Mouse (Mus musculus) olfactory bulb, adult 2 months (tissue): Measurements from ENCODE around the gene Mon1b. TPM values are rescaled to one million over a fixed set of nuclear protein-coding genes. Genes with fewer than 3 reads are reported as not detected.

Experiments used
- H3K27ac ChIP-seq: fragments of 200-500 bp; 2 replicates; pipeline ENCODE4 v1.5.1; 2012; ENCODE audit warnings: low read depth, low read length; ENCODE audit not compliant: insufficient read depth
- H3K4me1 ChIP-seq: fragments of 200-500 bp; 2 replicates; pipeline ENCODE4 v1.6.1; 2012; ENCODE audit warnings: low read length; ENCODE audit not compliant: control insufficient read depth, insufficient read depth
- H3K4me3 ChIP-seq: fragments of 200-500 bp; 2 replicates; pipeline ENCODE4 v1.5.1; 2012; ENCODE audit warnings: mild to moderate bottlenecking, low read depth, low read length, moderate library complexity; ENCODE audit not compliant: insufficient read depth
- CTCF ChIP-seq: fragments of 200-500 bp; IDR thresholded peaks from 2 replicates; pipeline ENCODE4 v1.5.1; 2012; ENCODE audit warnings: low read depth, mild to moderate bottlenecking, low read length, moderate library complexity; ENCODE audit not compliant: insufficient read depth
- POLR2A ChIP-seq: fragments of 200-500 bp; IDR thresholded peaks from 2 replicates; pipeline ENCODE4 v1.6.1; 2012; ENCODE audit warnings: mild to moderate bottlenecking, low read depth, low read length, moderate library complexity; ENCODE audit not compliant: insufficient read depth
- WGBS: fragments of 180-500 bp; shearing (Covaris S2); methylation state at CpG from one replicate; pipeline ENCODE4 v1.1.7; 2018; 5-methylcytosine and 5-hydroxymethylcytosine counted together
- polyA plus RNA-seq: library from polyadenylated mRNA; stranded (reverse); fragments of >200 nt; gene quantifications from 2 replicates; pipeline ENCODE4 v1.2.4, GENCODE M21; 2012; ENCODE audit warnings: low replicate concordance; ENCODE audit not compliant: missing spikeins, insufficient read depth, insufficient read length

The Mon1b gene
- polyA plus RNA-seq, 1 experiment, result not detected

- Histone ChIP-seq H3K4me1 (0 out of 2 replicates have a peak, but pooled peaks cover 2% of the 10 kb centered on the region), H3K4me3 (no peak overlapping the region), H3K27ac (no peak overlapping the region)
- TF ChIP-seq POLR2A (no peak), CTCF (no peak)
- WGBS, result 50% methylated on average over 17 of the region's 17 CpGs
Measured at GRCm38 (mm10) chr8:113687889-113688542, 52.6 kb downstream of the Mon1b start.

GRCm38 (mm10) chr8:113688543-113688915, 53.1 kb downstream of the Mon1b start:
- Histone ChIP-seq H3K4me1 (0 out of 2 replicates have a peak, but pooled peaks cover 2% of the 10 kb centered on the region), H3K4me3 (no peak overlapping the region), H3K27ac (no peak overlapping the region)
- TF ChIP-seq CTCF, result no peak
- WGBS, result 86% methylated on average over 8 of the region's 8 CpGs

GRCm38 (mm10) chr8:113691622-113692343, 56.4 kb downstream of the Mon1b start:
- 50% methylated on average over 14 of the region's 14 CpGs for WGBS
- Histone ChIP-seq H3K27ac (no peak overlapping the region), H3K4me3 (no peak overlapping the region), H3K4me1 (0 out of 2 replicates have a peak, but pooled peaks cover 2% of the 10 kb centered on the region)
- TF ChIP-seq POLR2A (no peak), CTCF (no peak)

Other genes starting within 250 kb of the Mon1b start
- gene Syce1l, start 7.6 kb downstream of the Mon1b start, polyA plus RNA-seq, result not detected in 2 replicates
- gene Adamts18, start 213.2 kb downstream of the Mon1b start, polyA plus RNA-seq, result not detected in 2 replicates